Mouse (Mus musculus): ENCODE results near the gene Bfsp2. TPM values are rescaled to one million over a fixed set of nuclear protein-coding genes. Genes with fewer than 3 reads are reported as not detected.

Gene Bfsp2
- polyA plus RNA-seq, 1 experiment from 2014 or later = 0.96 TPM

DNA sequence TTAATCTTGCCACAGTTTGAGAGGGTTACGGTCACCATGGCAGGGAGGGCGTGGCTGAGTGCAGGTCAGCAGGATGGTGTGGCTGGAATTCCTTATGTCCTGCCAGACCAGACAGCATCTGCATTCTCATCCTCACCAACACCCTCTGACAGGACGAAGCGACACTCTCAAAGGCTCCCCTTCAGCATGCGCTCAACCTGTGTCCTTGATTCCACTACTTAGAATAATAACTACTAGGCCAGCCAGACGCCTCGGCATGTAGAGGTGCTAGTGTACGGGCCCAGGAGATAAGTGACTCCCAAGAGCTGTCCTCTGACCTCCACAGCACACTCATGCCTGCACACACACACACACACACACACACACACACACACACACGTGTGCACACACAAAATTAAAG lies 101.0 kb downstream of the Bfsp2 start:
- no peaks in the 10 kb centered on the region for H3K4me1 ChIP-seq (replicated peaks; ENCODE audit: insufficient read depth, low read length)

DNA sequence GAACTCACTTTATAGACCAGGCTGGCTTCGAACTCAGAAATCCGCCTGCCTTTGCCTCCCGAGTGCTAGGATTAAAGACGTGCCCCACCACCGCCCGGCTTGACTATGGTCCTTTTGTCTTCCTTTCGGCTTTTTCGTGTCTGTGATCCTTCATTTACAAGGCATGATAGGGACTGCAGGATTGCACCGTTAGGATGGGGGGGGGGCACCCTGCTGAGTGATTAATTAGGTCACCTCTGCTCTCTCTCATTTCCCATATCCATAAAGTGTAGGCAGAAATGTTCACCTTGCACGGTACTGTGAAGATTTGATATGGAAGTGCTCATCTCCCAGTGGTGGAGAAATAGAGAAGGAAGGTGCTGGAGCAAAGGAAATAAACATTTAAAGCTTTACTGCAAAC lies 101.5 kb downstream of the Bfsp2 start:
- no peaks in the 10 kb centered on the region for H3K4me1 ChIP-seq (replicated peaks; ENCODE audit: insufficient read depth, low read length)
- no peaks in the 10 kb centered on the region for H3K27me3 ChIP-seq (ENCODE audit: insufficient read depth, low read length)
- H3K9ac ChIP-seq (ENCODE audit: low read depth, low read length) = no peak overlapping the region
- no peak overlapping the region for H3K4me2 ChIP-seq (ENCODE audit: low read length)
- no peaks in the 10 kb centered on the region for H3K9me3 ChIP-seq (replicated peaks; ENCODE audit: low read length)
- DNase-seq (ENCODE audit: low spot score) (no peak), ATAC-seq (replicated peaks; ENCODE audit: low FRiP score, low read depth) (no peak)
- no peak overlapping the region for H3K27ac ChIP-seq
- TF ChIP-seq CTCF (IDR thresholded peaks at IDR 0.05; ENCODE audit: low read depth) = no peak
- H3K4me3 ChIP-seq (replicated peaks; ENCODE audit: low read depth, low read length) = no peak overlapping the region
- H3K36me3 ChIP-seq (ENCODE audit: insufficient read depth, low read length) = no peaks in the 10 kb centered on the region
- 67% methylated on average over 10 of the region's 10 CpGs for WGBS

More for the DNA sequence above, 101.0 kb downstream of the Bfsp2 start:
- no peak overlapping the region for H3K27ac ChIP-seq
- ATAC-seq (replicated peaks; ENCODE audit: low FRiP score, low read depth) = no peak
- no peak overlapping the region for H3K4me3 ChIP-seq (replicated peaks; ENCODE audit: low read depth, low read length)
- WGBS = 64% methylated on average over 9 of the region's 9 CpGs
- no peaks in the 10 kb centered on the region for H3K9me3 ChIP-seq (replicated peaks; ENCODE audit: low read length)
- H3K4me2 ChIP-seq (ENCODE audit: low read length) = no peak overlapping the region
- no peak for TF ChIP-seq CTCF (IDR thresholded peaks at IDR 0.05; ENCODE audit: low read depth)
- H3K9ac ChIP-seq (ENCODE audit: low read depth, low read length) = no peak overlapping the region
- DNase-seq (ENCODE audit: low spot score) = no peak
- no peaks in the 10 kb centered on the region for H3K27me3 ChIP-seq (ENCODE audit: insufficient read depth, low read length)
- no peaks in the 10 kb centered on the region for H3K36me3 ChIP-seq (ENCODE audit: insufficient read depth, low read length)

DNA sequence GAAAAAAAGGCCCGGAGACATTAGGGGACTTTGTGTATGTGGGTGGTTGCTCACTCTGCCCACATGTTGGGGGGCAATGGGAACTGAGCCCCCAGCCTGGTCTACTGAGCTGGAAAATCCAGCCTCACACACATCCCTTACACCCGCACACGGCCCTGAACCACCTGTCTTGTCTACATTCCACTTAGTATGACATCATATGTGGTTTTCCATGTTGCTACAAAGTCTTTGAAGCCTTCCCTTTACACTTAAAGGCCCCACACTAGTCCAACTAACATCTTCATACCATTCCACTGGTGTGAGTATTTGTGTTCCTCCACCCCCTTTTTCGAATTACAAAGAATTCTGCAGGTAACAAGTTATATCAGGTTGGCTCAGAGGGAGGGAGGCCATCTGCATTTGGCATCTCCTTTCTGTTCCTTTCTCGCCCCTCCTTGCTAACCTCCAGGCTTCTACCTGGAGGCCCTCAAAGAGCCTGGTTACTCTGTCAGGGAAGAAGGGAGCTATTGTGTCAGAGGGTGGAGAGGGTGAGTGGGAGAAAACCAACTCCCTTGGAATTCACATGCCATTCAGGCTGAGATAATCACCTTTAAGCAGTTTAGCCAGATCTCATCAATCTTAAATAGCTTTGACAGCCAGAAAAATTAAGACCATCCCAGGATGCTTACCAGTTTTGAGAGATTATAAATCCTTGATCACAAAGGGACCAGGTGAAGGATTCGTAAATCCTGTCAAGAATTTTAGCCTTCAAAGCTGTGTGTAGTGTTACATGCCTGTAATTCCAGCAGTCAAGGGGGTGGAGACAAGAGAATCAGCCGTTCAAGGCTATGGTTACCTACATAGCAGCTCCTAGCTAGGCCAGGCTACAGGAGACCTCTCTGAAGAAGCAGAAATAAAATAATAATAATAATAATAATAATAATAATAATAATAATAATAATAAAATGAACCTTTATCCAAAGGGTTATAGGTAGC lies 103.6 kb downstream of the Bfsp2 start:
- Histone ChIP-seq H3K9me3 (replicated peaks; ENCODE audit: low read length) (no peaks in the 10 kb centered on the region), H3K27me3 (ENCODE audit: insufficient read depth, low read length) (no peaks in the 10 kb centered on the region), H3K4me2 (ENCODE audit: low read length) (no peak overlapping the region), H3K9ac (ENCODE audit: low read depth, low read length) (no peak overlapping the region), H3K27ac (no peak overlapping the region), H3K4me3 (replicated peaks; ENCODE audit: low read depth, low read length) (no peak overlapping the region), H3K36me3 (ENCODE audit: insufficient read depth, low read length) (no peaks in the 10 kb centered on the region), H3K4me1 (replicated peaks; ENCODE audit: insufficient read depth, low read length) (no peaks in the 10 kb centered on the region)
- ATAC-seq (replicated peaks; ENCODE audit: low FRiP score, low read depth) (no peak), DNase-seq (ENCODE audit: low spot score) (no peak)
- no peak for TF ChIP-seq CTCF (IDR thresholded peaks at IDR 0.05; ENCODE audit: low read depth)
- 52% methylated on average over 7 of the region's 7 CpGs for WGBS

Other genes with a start within 250 kb of the Bfsp2 start
- 23.5 and 26.0 TPM in 2 replicates for gene Trf, start 250.0 kb downstream of the Bfsp2 start, polyA plus RNA-seq (2015; fragmentation: Nextera tagmentation; extraction: Ambion mirVana)
- gene 1300017J02Rik, start 175.3 kb downstream of the Bfsp2 start, polyA plus RNA-seq (2015; fragmentation: Nextera tagmentation; extraction: Ambion mirVana) = 1.4 and 1.6 TPM in 2 replicates
- gene Topbp1, start 175.2 kb downstream of the Bfsp2 start, polyA plus RNA-seq (2015; fragmentation: Nextera tagmentation; extraction: Ambion mirVana) = 33.1 and 35.4 TPM in 2 replicates
- 67.5 and 79.5 TPM in 2 replicates for gene Cdv3, start 114.6 kb downstream of the Bfsp2 start, polyA plus RNA-seq (2015; fragmentation: Nextera tagmentation; extraction: Ambion mirVana)

Measured in kidney, postnatal 0 days (tissue).